Mouse (Mus musculus) adrenal gland, adult 8-10 months (tissue): Measurements from ENCODE around the gene Treml4. TPM values are rescaled to one million over a fixed set of nuclear protein-coding genes. Genes with fewer than 3 reads are reported as not detected.
"Not testable (repeated sequence)": the region's sequence is repeated elsewhere in the genome, so short reads cannot be mapped to it uniquely, and the experiment has no call there.

ENCODE experiments used
- DNase-seq: peaks from one replicate; pipeline ENCODE4 v3.0.0; 2022
- total RNA-seq, 4 experiments: library from RNA; stranded (reverse); gene quantifications; 2 replicates each; pipeline ENCODE4 v1.2.4; 2022

Treml4 gene
- total RNA-seq, 4 experiments from 2014 or later = 0.21 to 1.4 (median 0.90) TPM

DNA sequence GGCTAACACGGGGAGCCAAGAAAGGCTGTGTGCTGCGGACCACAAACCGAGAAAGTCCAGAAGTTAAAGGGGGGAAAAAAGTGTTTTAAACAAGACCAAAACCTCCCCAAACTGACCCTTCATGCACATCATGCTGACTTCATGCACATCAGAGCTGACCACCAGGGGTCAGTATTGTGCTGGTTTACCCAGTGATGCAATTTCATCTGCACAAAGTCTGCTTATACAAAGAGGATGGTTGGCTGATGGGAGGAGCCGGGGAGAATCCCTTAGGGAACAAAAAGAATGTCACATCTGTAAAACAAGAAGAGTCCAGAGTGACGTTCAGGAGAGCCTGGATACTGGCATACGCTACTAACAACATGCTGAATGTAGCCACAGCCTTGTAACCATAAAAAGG, 10.8 kb downstream of the Treml4 start:
- DNase-seq = peak; percentile 30

DNA sequence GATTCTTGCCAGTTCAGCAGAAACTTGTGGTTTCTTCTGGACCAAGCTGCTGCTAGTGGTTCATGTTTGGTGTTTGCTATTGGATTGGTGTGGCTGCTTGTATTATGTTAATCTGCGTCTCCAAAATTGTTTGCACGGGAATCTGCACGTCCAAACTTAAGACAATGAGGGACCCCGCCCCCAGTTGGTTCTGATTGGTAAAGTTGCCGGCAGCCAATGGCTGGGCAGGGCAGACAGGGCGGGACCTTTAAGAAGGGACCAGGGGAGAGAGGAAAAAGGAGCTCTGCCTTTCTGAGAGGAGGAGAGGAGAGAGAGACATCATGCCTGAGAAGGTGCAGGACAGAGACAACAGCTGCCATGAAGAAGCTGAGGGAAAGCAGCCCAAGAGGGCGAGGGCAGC, 11.6 kb downstream of the Treml4 start:
- no peak for DNase-seq

DNA sequence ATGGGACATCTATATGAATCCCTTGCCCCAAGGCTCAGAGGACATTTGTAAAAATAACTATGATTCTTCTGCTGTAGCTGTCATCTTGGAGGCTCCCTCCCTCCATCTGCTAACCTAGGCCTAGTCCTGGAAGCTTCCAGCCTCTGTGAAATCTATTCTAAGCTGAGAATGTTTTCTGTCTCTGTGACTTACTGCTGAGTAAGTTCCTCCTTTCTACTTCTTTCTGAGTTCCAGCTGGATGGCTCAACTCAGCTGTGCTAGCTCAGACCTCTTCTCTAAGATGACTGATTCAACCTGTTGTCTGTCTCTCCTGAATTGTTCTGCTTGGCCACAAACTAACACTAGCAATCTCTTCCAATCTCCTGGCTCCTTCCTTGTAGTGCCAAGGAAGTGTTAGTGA, 14.3 kb downstream of the Treml4 start:
- no peak for DNase-seq

DNA sequence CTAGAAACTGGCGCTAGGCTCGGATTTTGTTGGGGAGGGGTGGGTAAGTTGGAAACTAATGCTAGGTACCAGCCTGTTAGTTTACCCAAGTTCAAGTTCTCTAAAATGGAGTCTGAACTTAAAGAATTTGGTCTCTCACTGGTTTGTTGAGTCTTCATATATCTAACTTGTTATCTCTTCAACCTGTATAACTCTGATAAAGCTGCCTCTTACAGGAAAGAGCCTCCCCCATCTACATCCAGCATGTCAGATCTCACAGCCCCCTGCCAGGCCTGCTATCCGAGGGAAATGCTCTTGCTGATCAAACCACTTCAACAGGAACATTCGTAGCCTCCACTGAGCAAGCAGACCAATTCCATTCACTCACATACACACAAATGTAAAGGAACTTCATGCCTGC, 14.9 kb downstream of the Treml4 start:
- no peak for DNase-seq

DNA sequence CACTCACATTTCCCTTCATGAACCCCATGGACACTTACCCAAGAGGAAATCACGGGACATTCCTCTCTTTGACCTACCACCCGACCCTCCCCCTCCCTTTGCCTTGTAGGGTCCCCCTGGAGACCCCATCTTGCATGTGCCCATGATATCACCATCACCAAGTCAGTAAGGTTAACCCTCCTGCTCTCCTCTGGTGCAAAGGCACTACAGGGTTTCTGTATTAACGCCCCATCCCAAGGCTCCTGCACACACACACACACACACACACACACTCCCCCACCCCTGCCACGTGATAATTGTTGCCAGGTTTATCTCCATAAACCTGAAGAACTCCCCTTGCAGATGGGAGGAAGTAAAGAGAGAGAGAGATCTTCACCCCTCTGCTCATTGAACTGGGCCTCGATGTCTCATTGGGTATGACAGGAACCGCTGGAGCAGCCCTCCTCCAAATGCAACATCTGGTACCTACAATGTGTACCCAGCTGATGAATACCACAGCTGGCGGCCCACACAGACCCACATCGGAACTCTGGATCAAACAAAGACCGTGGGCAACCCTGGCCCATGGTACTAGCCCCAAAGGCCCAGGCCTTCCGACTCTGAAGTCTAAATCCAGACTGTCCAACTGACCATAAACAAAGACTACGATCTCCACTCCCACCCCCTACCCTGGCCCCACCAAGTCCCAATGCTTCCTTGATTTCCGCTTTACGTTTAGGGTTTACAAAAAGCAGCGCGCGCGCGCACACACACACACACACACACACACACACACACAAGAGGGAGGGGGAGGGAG, 17.0 kb downstream of the Treml4 start:
- no peak for DNase-seq

DNA sequence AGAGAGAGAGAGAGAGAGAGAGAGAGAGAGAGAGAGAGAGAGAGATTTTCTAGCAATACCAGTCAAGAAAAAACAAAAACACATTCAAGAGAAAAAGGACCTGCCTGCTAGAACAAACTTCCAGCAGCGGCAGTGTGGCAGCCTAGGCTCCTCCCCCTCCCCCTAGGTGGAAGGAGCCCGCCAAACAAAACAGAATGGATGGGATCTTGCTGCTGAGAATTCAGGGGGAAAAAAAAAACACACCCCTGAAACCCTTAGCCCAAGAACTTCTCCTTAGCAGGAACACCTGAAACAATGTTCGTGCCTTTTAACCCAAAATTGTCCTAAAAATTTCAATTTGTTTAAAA, 17.6 kb downstream of the Treml4 start:
- no peak for DNase-seq

DNA sequence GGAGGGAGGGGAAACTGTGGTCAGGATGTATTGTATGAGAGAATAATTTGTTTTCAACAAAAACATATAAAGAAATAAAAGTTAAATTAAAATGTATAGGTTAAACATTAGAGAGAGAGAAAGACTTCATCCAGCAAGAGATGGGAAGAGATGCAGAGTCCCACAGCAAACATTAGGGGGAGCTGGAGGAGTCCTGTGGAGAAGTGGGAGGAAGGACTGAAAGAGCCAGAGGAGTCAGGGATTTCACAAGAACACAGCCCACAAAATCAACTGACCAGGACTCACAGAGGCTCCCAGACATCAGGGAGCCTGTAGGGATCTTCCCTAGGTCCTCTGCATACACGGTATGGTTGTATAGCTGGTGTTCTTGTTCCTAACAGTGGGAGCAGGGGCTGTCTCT, 22.7 kb downstream of the Treml4 start:
- no peak for DNase-seq

DNA sequence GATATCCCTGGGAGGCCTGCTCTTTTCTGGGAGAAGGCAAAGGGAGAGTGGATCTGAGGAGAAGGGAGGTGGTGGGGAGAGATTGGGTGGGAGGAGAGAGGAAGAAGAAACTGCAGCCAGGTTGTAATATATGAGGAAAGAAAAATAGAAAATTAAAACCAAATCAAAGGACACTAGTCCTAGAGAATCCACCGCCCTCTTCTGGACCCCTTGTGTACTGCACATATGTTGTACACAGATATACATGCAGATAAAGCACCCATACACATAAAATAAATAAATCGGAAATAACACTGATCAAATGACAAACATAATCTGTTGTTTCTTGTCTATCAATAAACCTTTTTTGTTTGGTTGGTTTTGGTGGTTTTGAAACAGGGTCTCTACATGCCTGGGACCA, 23.2 kb downstream of the Treml4 start:
- no peak for DNase-seq

DNA sequence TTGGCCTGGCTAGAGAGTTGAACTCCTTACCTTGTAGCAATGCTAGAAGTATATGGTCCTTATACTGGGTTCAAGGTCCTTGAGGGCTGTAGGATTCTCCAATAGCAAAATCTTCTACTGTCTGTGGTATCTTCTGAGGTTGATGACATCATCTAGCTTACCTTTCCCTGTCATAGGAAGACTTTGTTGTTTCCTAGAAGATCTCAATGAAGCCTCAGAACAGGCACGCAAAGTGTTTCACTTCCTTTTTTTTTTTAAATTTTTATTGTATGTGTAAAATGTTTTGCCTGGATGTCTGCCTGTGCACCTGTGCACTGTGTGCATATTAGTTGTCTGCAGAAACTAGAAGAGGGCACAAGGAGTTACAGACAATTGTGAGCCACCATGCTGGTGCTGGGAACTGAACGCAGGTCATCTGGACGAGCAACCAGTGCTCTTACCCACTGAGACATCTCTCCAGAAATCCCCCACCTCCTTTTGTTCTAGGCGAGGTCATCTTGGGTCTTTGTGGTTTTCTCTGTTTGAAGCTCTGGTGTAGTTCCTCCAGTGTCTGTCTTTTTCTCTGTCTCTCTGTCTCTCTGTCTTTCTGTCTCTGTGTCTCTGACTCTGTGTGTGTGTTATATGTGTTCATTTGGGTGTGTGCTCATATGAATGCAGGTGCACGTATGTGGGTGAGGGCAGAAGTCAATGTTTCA, 29.6 kb downstream of the Treml4 start:
- no peak for DNase-seq

DNA sequence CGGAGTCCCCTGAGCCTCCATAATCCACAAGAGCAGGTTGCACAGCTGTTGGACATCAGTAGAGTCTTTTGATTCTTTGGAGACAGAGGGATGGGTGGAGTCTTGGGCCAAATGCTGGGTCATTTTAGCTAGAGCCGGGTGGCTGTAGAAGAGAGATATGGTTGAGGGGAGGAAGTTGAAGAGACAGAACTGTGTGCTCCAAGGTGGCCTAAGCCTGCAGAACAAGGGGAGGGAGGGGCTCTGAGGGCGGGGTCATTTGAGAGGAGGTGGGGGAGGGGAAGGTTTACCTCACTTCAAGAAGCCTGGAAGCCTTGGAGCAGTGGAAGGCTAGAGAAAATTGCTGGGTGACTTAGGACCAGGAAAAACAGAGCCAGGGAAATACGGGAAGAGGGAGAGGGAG, 35.1 kb downstream of the Treml4 start, which contains the start of gene Treml2:
TSS of gene Treml2 (plus strand) at position 296 of the 400 bp plus-strand sequence.
- DNase-seq = no peak

DNA sequence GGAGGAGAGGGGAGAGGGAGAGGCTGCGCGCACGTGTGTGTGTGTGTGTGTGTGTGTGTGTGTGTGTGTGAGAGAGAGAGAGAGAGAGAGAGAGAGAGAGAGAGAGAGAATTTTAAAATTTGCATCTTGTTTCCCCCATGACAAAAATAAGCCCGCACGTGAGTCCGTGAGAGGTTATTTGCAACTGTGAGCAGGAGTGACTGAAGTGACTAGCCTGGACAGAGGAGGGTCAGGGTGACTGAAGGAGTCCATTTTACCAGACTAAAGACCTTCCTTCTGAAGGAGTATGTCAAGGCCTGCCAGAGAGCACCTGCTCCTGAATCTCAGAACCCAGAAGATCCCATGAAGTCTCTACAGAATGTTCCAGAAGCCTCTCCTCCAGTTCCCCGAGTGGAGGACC, 35.7 kb downstream of the Treml4 start:
- no peak for DNase-seq

DNA sequence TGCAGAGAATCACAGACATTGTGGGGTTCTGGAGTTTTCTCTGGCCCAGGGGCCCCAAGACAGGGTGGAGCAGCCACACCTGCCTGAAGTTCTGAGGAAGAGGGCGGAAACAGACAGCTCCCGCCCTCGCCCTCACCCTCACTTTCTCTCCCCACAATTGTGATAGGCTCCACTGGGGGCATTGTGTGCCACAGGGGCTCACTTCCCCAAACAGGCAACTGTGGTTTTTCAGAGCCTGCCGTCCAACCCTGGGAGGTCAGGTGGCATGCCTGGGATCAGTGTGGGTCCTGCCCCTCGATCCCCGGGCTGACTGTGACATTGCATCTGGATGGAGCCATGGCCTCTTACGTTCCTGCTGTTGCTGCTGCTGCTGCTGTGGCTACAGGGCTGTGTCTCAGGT, 36.1 kb downstream of the Treml4 start:
- no peak for DNase-seq

DNA sequence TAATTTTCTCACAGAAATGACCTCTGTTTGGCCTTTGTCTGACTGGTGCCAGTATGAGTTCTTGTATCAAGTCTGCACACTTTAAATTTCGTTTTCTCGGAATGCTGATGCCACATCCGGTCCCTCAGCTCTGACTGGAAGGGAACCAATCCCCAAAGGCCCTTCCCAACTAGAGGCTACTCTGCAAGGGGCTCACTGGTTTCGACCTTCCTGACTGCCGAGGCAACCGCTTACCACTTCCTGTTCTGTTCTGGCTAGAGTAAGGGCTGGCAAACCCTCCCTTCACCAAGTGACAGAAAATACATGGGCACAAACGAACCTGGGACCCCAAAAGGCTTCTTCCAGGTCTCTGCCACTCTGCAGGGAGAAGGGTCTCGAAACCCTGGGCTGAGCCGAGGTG, 36.8 kb downstream of the Treml4 start:
- no peak for DNase-seq

DNA sequence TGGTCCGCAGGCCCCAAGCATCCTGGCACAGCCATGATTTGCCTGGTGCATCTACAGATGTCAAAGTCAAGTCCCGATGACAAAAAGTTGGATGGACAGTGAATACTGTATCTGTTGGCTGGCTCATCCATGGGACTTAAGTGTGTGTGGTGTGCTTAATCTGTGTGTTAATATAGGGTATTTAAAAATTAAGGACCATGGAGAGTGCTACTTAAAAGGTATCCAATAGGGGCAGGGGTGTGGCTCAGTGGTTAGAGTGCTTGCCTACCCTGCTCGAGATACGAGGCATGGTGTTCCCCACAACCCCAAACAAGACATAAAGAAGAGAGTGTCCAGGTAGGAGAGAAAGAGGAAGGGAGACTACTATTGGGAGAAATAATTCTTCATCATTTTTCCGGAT, 37.7 kb downstream of the Treml4 start:
- DNase-seq = no peak

DNA sequence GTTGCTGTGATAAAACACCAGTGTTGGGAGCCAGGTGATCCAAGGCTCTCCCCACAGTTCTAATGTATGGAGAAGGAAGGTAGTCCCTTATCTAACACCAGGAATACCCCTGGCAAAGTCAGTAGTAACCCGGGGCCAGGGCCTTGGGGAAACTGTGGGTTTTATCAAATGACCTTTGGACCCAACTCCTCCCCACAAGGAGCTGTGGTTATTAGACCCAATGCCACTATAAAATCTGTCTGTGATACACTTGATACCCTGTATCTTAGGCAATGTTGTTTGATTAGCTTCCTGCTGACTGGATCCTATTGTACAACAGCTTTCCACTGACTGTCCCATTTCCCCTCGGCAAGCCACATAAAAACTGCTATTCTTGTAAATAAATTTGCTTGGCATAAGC, 48.0 kb downstream of the Treml4 start:
- no peak for DNase-seq

DNA sequence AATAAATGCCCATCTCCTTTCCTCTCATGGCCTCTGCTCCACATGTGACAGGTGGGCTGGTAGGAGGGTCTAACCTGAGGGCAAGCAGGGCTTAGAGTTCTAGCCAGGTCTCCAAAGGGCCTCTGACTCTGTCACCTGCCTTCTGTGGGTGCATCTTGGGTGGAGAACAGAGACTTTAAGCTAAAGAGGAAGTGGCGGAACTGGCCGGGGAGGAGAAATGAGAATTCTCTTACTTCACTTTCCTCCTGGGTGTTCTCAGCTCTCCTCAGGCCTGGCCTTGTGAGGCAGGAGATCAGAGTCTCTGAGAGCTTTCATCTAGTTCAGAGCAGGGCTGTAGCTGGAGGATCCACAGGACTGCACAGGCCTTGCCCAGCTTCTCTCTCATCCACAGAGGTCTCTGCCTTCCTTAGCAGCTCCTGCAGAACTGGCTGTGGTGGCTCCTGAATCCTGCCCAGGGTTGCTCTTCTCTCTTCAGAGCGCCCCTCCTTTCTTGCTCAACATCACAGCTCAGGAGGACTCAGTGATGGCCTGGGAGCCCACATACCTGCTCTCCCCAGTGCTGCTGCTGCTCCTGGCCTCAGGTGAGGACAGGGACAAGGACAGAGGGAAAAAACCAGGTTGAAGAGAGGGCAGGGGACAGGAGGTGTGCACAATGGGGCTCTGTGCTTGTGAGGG, 51.9 kb downstream of the Treml4 start, which contains the start of gene B430306N03Rik:
TSS of gene B430306N03Rik (plus strand) at position 237 of the 675 bp plus-strand sequence.
- not testable (repeated sequence) for DNase-seq

DNA sequence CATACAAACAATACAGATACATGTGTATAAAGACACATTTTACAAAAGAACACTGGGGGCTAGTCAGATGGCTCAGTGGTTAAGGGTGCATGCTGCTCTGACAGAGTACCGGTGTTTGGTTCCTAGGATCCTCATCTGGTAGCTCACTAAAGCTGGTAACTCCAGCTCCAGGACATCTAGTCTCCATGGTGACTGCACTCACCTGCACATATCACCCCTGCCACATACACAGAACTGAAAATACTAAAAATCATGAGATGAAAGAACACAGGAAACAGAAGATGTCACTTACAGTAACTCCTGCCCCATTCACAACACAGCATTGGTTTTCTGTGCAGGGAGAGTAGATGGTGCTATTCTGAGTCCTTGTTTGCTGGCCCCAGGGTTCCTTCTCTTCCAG, 54.6 kb downstream of the Treml4 start:
- no peak for DNase-seq

DNA sequence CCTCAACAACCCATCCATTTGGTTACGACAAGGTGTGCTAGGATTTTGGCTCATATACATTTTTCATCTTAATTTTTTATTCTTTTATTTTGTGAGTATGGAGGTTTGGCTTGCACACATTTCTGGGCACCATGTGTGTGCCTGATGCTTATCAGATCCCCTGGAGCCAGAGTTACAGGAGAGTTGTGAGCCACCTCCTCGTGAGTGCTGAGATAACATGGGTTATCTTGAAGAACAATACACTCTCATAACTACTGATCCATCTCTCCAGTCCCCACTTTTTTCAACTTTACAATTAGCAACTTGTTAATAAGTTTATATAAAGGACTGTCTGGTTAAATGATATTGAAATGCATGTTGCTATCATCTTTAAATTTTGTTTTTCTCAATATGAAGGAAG, 57.2 kb downstream of the Treml4 start:
- DNase-seq = no peak

DNA sequence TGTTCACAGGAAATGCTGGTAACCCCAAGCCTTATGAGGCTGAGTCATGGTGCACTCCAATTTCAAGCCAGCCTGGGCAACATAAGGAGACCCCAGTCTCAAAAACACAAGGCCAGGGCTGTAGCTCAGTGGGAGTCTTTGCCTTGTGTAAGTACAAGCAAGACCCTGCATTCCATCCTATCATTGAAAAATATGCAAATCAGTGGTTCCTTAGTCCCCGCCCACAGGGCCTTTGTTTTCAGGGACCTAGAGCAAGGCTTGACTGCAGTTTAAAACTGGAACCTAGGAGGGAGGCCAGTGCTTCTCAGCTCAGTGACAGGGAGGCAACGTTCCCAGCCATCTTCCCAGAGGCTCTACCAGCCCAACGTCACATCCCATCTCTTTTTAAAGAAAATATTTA, 59.1 kb downstream of the Treml4 start:
- no peak for DNase-seq

DNA sequence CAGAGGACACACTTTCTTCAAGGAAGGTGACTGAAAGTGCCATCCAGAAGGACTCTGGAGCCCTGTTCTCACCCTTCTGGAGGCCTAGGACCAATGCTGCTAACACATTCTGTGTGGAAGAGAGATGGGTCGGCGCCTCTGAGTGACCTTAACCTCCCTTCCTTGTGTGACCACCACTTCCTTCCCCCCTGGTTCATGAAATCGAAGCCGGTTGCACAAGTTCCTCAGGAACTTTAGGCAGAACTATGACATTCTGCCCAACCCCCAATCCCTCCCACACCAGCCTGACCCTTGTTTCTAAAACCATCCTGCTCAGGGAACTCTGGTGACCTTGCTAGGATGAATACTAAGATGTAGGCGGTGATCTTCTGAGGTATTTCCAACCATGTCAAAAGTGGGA, 60.2 kb downstream of the Treml4 start:
- DNase-seq = no peak
